Mouse (Mus musculus) NIH3T3 (cell line): ENCODE results near the gene Zfp146.
"Not testable (repeated sequence)": the region's sequence is repeated elsewhere in the genome, so short reads cannot be mapped to it uniquely, and the experiment has no call there.

ENCODE experiments used
- DNase-seq: peaks from one replicate; pipeline ENCODE4 v3.0.0-alpha.2; 2012; ENCODE audit warnings: low read depth

The Zfp146 gene

GRCm38 (mm10) chr7:30189116-30189491 lies 19.6 kb upstream of the Zfp146 start:
- no peak for DNase-seq

- DNase-seq = no peak
Observed at GRCm38 (mm10) chr7:30188344-30189115, 19.0 kb upstream of the Zfp146 start.

- DNase-seq = no peak
Observed at GRCm38 (mm10) chr7:30184641-30185348, 15.2 kb upstream of the Zfp146 start.

GRCm38 (mm10) chr7:30183879-30184289 lies 14.3 kb upstream of the Zfp146 start, which contains the start of gene Cox7a1:
Cox7a1 (plus strand) TSS chr7:30184144.
- peak; percentile 56 for DNase-seq

GRCm38 (mm10) chr7:30183189-30183588 lies 13.6 kb upstream of the Zfp146 start:
- DNase-seq = not testable (repeated sequence)

- not testable (repeated sequence) for DNase-seq
Observed at GRCm38 (mm10) chr7:30181929-30182328, 12.4 kb upstream of the Zfp146 start.

GRCm38 (mm10) chr7:30181308-30181707 lies 11.8 kb upstream of the Zfp146 start:
- peak; percentile 86 for DNase-seq

GRCm38 (mm10) chr7:30178256-30178655 lies 8.7 kb upstream of the Zfp146 start:
- DNase-seq = no peak

GRCm38 (mm10) chr7:30176474-30176873 lies 6.9 kb upstream of the Zfp146 start:
- no peak for DNase-seq

GRCm38 (mm10) chr7:30170283-30170951 lies 867 bp upstream of the Zfp146 start:
- DNase-seq = no peak

GRCm38 (mm10) chr7:30168914-30169582 lies 502 bp downstream of the Zfp146 start:
- DNase-seq = peak; percentile 59

GRCm38 (mm10) chr7:30164745-30165144 lies 4.8 kb downstream of the Zfp146 start:
- no peak for DNase-seq

- DNase-seq = no peak
Observed at GRCm38 (mm10) chr7:30163113-30163512, 6.4 kb downstream of the Zfp146 start.

- no peak for DNase-seq
Observed at GRCm38 (mm10) chr7:30155507-30155906, 14.0 kb downstream of the Zfp146 start.

GRCm38 (mm10) chr7:30154040-30154439 lies 15.5 kb downstream of the Zfp146 start:
- DNase-seq = no peak

- no peak for DNase-seq
Observed at GRCm38 (mm10) chr7:30147011-30147410, 22.5 kb downstream of the Zfp146 start.

- DNase-seq = no peak
Observed at GRCm38 (mm10) chr7:30143555-30144209, 25.9 kb downstream of the Zfp146 start.

- DNase-seq = no peak
Observed at GRCm38 (mm10) chr7:30143170-30143554, 26.4 kb downstream of the Zfp146 start.

- DNase-seq = no peak
Observed at GRCm38 (mm10) chr7:30136826-30137225, 32.7 kb downstream of the Zfp146 start.

- DNase-seq = no peak
Observed at GRCm38 (mm10) chr7:30132396-30132795, 37.2 kb downstream of the Zfp146 start.

- DNase-seq = no peak
Observed at GRCm38 (mm10) chr7:30129900-30130299, 39.6 kb downstream of the Zfp146 start.

GRCm38 (mm10) chr7:30122188-30122530 lies 47.4 kb downstream of the Zfp146 start:
- DNase-seq = peak; percentile 75
